Mouse (Mus musculus): Measurements from ENCODE around the gene Tmem144. TPM values are rescaled to one million over a fixed set of nuclear protein-coding genes. Genes with fewer than 3 reads are reported as not detected.
"Not testable (repeated sequence)": the region's sequence is repeated elsewhere in the genome, so short reads cannot be mapped to it uniquely, and the experiment has no call there.

Gene Tmem144
- polyA plus RNA-seq, 1 experiment from 2014 or later, result 5.1 TPM

DNA sequence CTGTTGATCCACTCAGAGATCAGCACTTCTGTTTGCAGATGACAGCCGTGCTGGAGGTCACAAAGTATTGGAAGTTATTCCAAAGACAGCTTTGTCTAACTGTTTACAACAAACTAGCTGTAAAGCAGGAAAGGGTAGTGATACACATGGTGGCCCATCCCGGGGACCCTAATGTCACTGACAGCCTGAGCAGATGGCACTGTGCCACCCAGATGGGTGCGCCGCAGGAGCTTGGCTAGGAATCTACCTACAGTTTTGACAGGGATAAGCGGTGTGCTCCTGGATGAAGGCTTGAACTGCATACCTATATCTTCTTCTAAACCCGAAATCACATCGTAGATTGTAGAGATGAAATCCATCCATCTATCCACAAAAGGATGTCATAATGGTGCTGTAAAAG is 29.4 kb downstream of the Tmem144 start:
- no peak for ATAC-seq (replicated peaks; ENCODE audit: low FRiP score)
- no peaks in the 10 kb centered on the region for H3K27me3 ChIP-seq
- H3K4me2 ChIP-seq, result no peak overlapping the region
- H3K27ac ChIP-seq, result no peak overlapping the region
- no peak overlapping the region for H3K4me3 ChIP-seq (replicated peaks)
- H3K9ac ChIP-seq, result no peak overlapping the region
- 0 out of 2 replicates have a peak, but pooled peaks cover 3% of the 10 kb centered on the region for H3K4me1 ChIP-seq
- H3K9me3 ChIP-seq (replicated peaks), result no peaks in the 10 kb centered on the region
- WGBS, result 92% methylated on average over 7 of the region's 7 CpGs
- H3K36me3 ChIP-seq, result no peaks in the 10 kb centered on the region

DNA sequence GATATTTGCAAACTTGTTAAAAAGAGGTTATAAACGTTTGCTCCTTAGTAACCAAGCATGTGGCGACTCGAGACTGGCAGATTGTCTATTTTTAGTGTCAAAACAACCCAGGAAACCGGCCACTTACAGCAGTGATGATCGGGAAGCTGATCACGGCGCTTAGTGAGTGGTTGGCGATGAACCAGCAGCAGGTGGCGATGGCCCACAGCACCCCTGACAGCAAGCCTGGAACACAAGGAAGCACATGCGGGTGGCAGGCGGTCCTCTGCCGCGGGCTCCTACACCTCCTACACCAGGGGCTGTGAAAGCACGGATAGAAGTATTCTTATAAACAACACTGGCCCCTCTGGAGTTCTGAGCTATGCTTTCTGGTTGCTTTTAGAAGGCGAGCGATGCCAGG is 31.4 kb downstream of the Tmem144 start:
- WGBS, result 87% methylated on average over 16 of the region's 16 CpGs
- Histone ChIP-seq H3K27ac (no peak overlapping the region), H3K4me3 (replicated peaks) (no peak overlapping the region), H3K4me1 (0 out of 2 replicates have a peak, but pooled peaks cover 3% of the 10 kb centered on the region), H3K36me3 (no peaks in the 10 kb centered on the region), H3K4me2 (no peak overlapping the region), H3K27me3 (no peaks in the 10 kb centered on the region), H3K9me3 (replicated peaks) (no peaks in the 10 kb centered on the region), H3K9ac (no peak overlapping the region)
- no peak for ATAC-seq (replicated peaks; ENCODE audit: low FRiP score)

DNA sequence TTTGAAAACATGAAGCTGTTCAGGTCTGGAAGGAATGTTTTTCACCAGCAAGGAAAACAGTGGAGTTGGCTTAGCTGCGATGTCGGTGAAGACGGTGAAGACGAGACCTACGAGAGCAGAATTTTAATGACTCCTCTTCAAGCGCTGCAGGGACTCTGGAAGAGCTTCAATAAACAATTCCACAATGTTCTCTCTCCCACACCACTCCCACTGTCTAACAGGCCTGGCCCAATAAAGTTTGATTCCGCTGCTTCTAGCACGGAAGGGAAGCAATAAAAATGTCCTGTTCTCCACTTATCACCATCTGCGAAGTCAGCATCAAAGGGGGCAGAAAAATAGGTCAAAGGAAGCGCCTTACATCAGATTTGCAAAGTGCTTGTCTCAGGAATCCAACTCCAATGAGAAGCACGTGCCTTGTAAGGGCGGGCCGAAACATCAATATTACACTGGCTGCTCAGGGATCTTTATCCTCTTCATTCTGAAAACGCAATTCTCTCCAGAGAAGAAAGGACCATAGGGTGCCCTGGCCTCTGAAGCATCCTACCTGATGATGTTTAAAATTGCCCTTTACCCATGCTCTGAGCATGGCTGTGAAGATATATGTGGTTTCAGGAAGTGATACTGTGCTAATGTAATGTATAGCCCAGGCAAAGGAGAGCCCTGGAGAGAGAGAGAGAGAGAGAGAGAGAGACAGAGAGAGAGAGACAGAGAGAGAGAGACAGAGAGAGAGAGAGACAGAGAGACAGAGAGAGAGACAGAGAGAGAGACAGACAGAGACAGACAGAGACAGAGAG is 34.2 kb downstream of the Tmem144 start:
- Histone ChIP-seq H3K4me3 (replicated peaks) (no peak overlapping the region), H3K4me1 (0 out of 2 replicates have a peak, but pooled peaks cover 3% of the 10 kb centered on the region), H3K27me3 (no peaks in the 10 kb centered on the region), H3K36me3 (no peaks in the 10 kb centered on the region), H3K4me2 (peak overlapping the region; percentile 46), H3K9ac (no peak overlapping the region), H3K9me3 (replicated peaks) (no peaks in the 10 kb centered on the region), H3K27ac (no peak overlapping the region)
- 0 out of 2 replicates have a peak, but pooled peaks have one; percentile 35 for ATAC-seq (replicated peaks; ENCODE audit: low FRiP score)
- WGBS, result 16% methylated on average over 14 of the region's 14 CpGs

DNA sequence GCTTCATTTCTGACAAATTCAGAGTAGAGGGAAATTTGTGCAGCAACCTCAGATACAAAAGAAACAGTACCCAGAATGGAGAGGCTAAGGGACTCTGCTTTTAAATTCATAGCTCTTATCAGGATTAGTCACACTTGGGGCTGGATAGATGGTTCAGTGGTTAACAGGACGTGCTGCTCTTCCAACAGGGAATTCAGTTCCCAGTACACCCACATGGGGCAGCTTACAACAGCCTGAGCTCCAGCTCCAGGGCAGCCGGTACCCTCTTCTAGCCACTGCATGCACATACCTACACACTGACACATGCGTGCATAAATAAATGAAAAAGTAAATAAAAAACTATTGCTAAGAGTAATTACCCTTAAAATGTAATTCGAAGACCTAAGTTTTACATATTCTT is 36.3 kb downstream of the Tmem144 start:
- Histone ChIP-seq H3K9ac (no peak overlapping the region), H3K27me3 (0 out of 2 replicates have a peak, but pooled peaks cover 3% of the 10 kb centered on the region), H3K36me3 (no peaks in the 10 kb centered on the region), H3K4me1 (0 out of 2 replicates have a peak, but pooled peaks cover 3% of the 10 kb centered on the region), H3K4me2 (no peak overlapping the region), H3K9me3 (replicated peaks) (no peaks in the 10 kb centered on the region), H3K27ac (no peak overlapping the region), H3K4me3 (replicated peaks) (no peak overlapping the region)
- WGBS, result 80% methylated on average over 4 of the region's 4 CpGs
- ATAC-seq (replicated peaks; ENCODE audit: low FRiP score), result no peak

DNA sequence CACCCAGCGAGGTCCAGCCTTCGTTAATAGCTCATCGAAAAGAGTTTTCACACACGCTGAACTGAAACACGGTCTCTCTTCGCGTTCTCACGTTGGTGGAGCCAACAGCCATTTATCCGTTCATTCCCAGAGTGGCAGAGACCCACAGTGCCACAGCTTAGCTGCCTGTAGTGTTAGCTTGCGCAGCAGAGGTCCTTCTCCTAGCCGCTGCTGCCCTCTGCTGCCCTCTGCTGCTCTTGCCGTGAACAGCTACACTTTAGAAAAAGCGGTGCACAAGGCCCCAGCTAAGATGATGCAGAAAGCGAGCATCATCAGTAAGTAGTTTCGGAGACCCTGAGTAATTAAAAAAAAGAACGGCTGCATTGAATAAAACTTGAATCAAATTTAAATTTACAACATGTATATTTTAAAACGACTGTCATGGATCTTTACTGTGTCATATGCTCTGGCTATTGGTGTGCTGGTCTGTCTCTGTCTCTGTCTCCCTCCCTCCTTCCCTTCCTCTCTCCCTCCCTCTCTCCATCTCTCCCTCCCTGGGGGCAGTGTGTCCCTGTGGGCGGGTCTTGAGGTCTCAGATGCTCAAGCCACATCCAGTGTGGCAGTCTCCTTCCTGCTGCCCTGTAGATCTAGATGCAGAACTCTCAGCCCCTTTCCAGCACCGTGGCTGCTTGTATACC is 38.6 kb downstream of the Tmem144 start:
- H3K4me2 ChIP-seq, result no peak overlapping the region
- WGBS, result 36% methylated on average over 19 of the region's 19 CpGs
- 0 out of 2 replicates have a peak, but pooled peaks cover 3% of the 10 kb centered on the region for H3K4me1 ChIP-seq
- H3K36me3 ChIP-seq, result no peaks in the 10 kb centered on the region
- H3K4me3 ChIP-seq (replicated peaks), result no peak overlapping the region
- no peak overlapping the region for H3K27ac ChIP-seq
- no peaks in the 10 kb centered on the region for H3K9me3 ChIP-seq (replicated peaks)
- no peak overlapping the region for H3K9ac ChIP-seq
- H3K27me3 ChIP-seq, result 0 out of 2 replicates have a peak, but pooled peaks cover 3% of the 10 kb centered on the region
- ATAC-seq (replicated peaks; ENCODE audit: low FRiP score), result peak; percentile 76

DNA sequence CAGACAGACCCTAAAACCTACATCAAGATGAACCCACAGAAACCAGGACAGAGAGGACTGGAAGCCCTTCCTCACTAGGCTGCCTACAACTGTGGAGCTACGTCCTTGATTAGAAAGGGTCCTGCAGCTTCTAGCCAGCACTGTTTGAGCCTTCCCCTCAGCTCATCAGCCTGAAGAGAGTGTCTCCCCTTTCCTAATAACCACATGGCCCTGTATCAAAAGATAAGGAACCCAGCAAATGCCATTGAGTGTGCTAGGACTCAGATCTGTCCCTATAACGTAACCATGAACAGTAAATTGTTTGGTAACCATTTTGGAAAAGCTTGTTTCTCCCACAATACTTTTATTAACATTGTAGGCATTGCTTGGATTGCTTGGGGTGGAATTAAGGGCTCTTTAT is 40.5 kb downstream of the Tmem144 start:
- H3K4me3 ChIP-seq (replicated peaks), result no peak overlapping the region
- ATAC-seq (replicated peaks; ENCODE audit: low FRiP score), result no peak
- no peaks in the 10 kb centered on the region for H3K36me3 ChIP-seq
- no peaks in the 10 kb centered on the region for H3K4me1 ChIP-seq
- H3K27ac ChIP-seq, result no peak overlapping the region
- no peak overlapping the region for H3K9ac ChIP-seq
- 90% methylated on average over 2 of the region's 2 CpGs for WGBS
- no peak overlapping the region for H3K4me2 ChIP-seq
- no peaks in the 10 kb centered on the region for H3K9me3 ChIP-seq (replicated peaks)
- H3K27me3 ChIP-seq, result 0 out of 2 replicates have a peak, but pooled peaks cover 3% of the 10 kb centered on the region

DNA sequence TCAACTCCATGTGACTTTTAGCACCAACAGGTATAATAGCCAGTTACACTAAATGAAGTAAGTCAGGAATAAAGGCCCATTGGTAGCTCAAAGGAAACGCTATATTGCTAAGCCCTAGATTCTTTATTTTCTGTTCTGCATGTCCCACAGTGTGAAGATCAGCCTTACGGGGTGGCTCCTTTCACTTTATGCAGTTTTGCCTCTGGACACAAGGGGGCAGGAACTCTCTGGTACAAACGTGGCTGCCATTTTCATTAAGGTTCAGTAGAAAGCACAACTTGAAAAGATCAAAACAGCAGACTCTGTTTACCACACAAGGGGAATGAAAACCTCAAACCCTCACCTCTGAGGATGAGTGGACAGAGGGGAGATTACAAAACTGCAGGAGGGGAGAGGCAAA is 40.9 kb downstream of the Tmem144 start:
- Histone ChIP-seq H3K4me1 (no peaks in the 10 kb centered on the region), H3K4me3 (replicated peaks) (no peak overlapping the region), H3K9me3 (replicated peaks) (no peaks in the 10 kb centered on the region), H3K36me3 (no peaks in the 10 kb centered on the region), H3K9ac (no peak overlapping the region), H3K27ac (no peak overlapping the region), H3K4me2 (no peak overlapping the region), H3K27me3 (0 out of 2 replicates have a peak, but pooled peaks cover 3% of the 10 kb centered on the region)
- whole genome bisulfite sequencing, result 50% methylated on average over 3 of the region's 3 CpGs
- no peak for ATAC-seq (replicated peaks; ENCODE audit: low FRiP score)

DNA sequence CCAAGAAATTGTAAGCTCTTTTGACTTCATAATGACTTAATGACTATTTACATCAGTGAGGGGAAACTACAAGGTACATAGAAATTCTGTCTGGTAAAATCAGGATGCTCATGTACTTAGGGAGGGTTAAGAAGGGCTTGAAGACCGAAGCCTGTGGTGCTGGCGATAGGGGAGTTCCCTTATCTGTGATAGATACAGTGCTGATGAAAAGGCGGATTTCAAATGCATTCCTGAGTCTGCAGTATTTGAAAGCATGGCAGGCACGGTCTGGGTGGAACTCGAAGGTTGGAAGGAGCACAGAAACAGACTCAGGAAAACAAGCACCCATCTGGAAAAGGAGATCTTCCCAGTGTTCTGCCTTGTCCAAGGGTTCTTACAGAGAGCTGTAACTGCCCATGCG is 42.0 kb downstream of the Tmem144 start:
- Histone ChIP-seq H3K27me3 (0 out of 2 replicates have a peak, but pooled peaks cover 3% of the 10 kb centered on the region), H3K36me3 (no peaks in the 10 kb centered on the region), H3K4me2 (no peak overlapping the region), H3K27ac (no peak overlapping the region), H3K9ac (no peak overlapping the region), H3K4me1 (no peaks in the 10 kb centered on the region), H3K9me3 (replicated peaks) (no peaks in the 10 kb centered on the region), H3K4me3 (replicated peaks) (no peak overlapping the region)
- WGBS, result 71% methylated on average over 6 of the region's 6 CpGs
- no peak for ATAC-seq (replicated peaks; ENCODE audit: low FRiP score)

DNA sequence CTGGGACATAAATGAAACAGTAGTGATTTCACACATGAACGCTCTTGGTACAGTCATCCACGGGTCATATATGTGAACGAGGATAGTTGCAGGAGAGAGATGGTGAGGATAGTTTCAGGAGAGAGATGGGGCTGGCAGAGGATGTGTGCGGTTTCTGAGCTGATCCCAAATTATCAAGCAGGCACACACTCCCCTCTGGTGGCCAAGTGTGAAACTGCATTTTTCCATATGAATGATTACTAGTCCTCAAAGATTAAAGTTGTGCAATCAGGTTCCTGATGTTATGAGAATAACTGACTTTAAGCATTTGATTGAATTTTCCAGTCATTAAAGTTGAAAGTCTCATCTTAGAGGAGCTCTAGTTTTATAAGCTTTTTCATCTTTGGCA is 43.4 kb downstream of the Tmem144 start:
- Histone ChIP-seq H3K27me3 (0 out of 2 replicates have a peak, but pooled peaks cover 3% of the 10 kb centered on the region), H3K27ac (no peak overlapping the region), H3K36me3 (no peaks in the 10 kb centered on the region), H3K9ac (no peak overlapping the region), H3K9me3 (replicated peaks) (no peaks in the 10 kb centered on the region), H3K4me1 (no peaks in the 10 kb centered on the region), H3K4me3 (replicated peaks) (no peak overlapping the region), H3K4me2 (no peak overlapping the region)
- 16% methylated on average over 4 of the region's 4 CpGs for WGBS
- peak; percentile 83 for ATAC-seq (replicated peaks; ENCODE audit: low FRiP score)

DNA sequence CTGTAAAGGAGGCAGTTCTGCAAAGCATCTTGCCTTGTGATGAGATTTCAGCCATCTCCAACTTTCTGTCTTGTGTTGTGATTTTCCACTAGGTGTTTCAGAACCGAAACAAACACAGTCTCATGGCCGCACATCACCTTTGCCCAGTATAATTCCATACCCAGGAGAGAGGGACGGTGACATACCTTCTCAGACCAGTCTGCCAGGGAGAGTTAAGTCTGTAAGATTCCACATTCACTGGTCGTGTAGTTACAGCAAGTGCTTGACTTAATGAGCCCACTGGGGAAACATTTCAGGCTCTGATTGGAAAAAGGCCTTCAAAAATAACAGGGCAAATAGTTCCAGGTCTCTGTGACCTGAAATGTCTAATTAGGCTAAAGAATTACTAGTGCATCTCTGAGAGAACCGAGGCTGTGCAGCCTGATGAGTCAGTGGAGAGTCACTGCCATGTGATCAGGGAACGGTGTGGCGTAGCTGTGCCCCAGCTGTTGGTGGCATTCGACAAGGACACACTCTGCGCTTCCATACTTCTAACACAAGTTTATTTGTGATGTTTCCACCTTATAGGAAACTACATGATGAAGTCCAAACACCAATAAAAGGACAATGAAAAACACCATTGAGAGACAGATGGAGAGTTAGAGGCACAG is 43.9 kb downstream of the Tmem144 start:
- no peaks in the 10 kb centered on the region for H3K4me1 ChIP-seq
- no peaks in the 10 kb centered on the region for H3K9me3 ChIP-seq (replicated peaks)
- H3K4me2 ChIP-seq, result no peak overlapping the region
- ATAC-seq (replicated peaks; ENCODE audit: low FRiP score), result peak; percentile 67; the same call in 1 of the 2 replicates
- H3K4me3 ChIP-seq (replicated peaks), result no peak overlapping the region
- H3K36me3 ChIP-seq, result no peaks in the 10 kb centered on the region
- 74% methylated on average over 9 of the region's 9 CpGs for WGBS
- no peak overlapping the region for H3K9ac ChIP-seq
- H3K27ac ChIP-seq, result no peak overlapping the region
- 0 out of 2 replicates have a peak, but pooled peaks cover 3% of the 10 kb centered on the region for H3K27me3 ChIP-seq

GRCm38 (mm10) chr3:79800761-79801160 is 51.8 kb downstream of the Tmem144 start:
- not testable (repeated sequence) for H3K27ac ChIP-seq; H3K4me3 ChIP-seq (replicated peaks); H3K4me1 ChIP-seq; H3K36me3 ChIP-seq; H3K27me3 ChIP-seq; H3K9me3 ChIP-seq (replicated peaks); H3K4me2 ChIP-seq; H3K9ac ChIP-seq; ATAC-seq (replicated peaks; ENCODE audit: low FRiP score)
- WGBS, result 85% methylated on average over 7 of the region's 7 CpGs

GRCm38 (mm10) chr3:79792307-79792706 is 60.3 kb downstream of the Tmem144 start:
- no peaks in the 10 kb centered on the region for H3K4me1 ChIP-seq
- H3K36me3 ChIP-seq, result no peaks in the 10 kb centered on the region
- H3K9ac ChIP-seq, result no peak overlapping the region
- no peak for ATAC-seq (replicated peaks; ENCODE audit: low FRiP score)
- no peak overlapping the region for H3K4me3 ChIP-seq (replicated peaks)
- WGBS, result 81% methylated on average over 6 of the region's 6 CpGs
- no peak overlapping the region for H3K4me2 ChIP-seq
- H3K9me3 ChIP-seq (replicated peaks), result no peaks in the 10 kb centered on the region
- no peaks in the 10 kb centered on the region for H3K27me3 ChIP-seq
- H3K27ac ChIP-seq, result no peak overlapping the region
